Mouse (Mus musculus) brain, embryonic 14.5 days (tissue): ENCODE results near the gene Cadps2.

Experiments used
- CTCF ChIP-seq: fragments of 200-500 bp; IDR thresholded peaks from 2 replicates; pipeline ENCODE4 v1.5.1; 2012; ENCODE audit warnings: inconsistent platforms, mild to moderate bottlenecking, moderate library complexity, borderline replicate concordance; ENCODE audit not compliant: insufficient read depth, insufficient read length; ENCODE audit errors: extremely low read depth
- POLR2A ChIP-seq: fragments of 200-500 bp; IDR thresholded peaks from 2 replicates; pipeline ENCODE4 v1.6.1; 2012; ENCODE audit warnings: mild to moderate bottlenecking, inconsistent platforms, borderline replicate concordance; ENCODE audit not compliant: poor library complexity, insufficient read depth, insufficient read length, severe bottlenecking; ENCODE audit errors: extremely low read depth

- no peak for TF ChIP-seq POLR2A
- TF ChIP-seq CTCF = no peak
Observed at GRCm38 (mm10) chr6:23648732-23649131, 190.5 kb downstream of the Cadps2 start.
